Mouse (Mus musculus) midbrain, postnatal 0 days (tissue): ENCODE measurements around the gene Kank4. TPM values are rescaled to one million over a fixed set of nuclear protein-coding genes. Genes with fewer than 3 reads are reported as not detected.
"Not testable (repeated sequence)": the region's sequence is repeated elsewhere in the genome, so short reads cannot be mapped to it uniquely, and the experiment has no call there.

Experiments used
- ATAC-seq: fragments of 200-750 bp; cut with Nextera tagmentation; 2 replicates; pipeline ENCODE4 v1.8.0; 2017; ENCODE audit warnings: moderate number of reproducible peaks, mild to moderate bottlenecking, moderate TSS enrichment, moderate library complexity; ENCODE audit not compliant: low FRiP score
- DNase-seq: peaks from one replicate; pipeline ENCODE4 v3.0.0-alpha.2; 2015; ENCODE audit warnings: low spot score
- H3K27ac ChIP-seq: fragments of 300-500 bp; sonication (generic); 2 replicates; pipeline ENCODE4 v1.5.1; 2014; ENCODE audit warnings: low read depth, mild to moderate bottlenecking, low read length, mixed read lengths
- H3K27me3 ChIP-seq: fragments of 300-500 bp; sonication (generic); 2 replicates; pipeline ENCODE4 v1.6.1; 2014; ENCODE audit warnings: low read length, control low read depth, mixed read lengths; ENCODE audit not compliant: insufficient read depth
- H3K36me3 ChIP-seq: fragments of 300-500 bp; sonication (generic); 2 replicates; pipeline ENCODE4 v1.6.1; 2014; ENCODE audit warnings: low read length, control low read depth, mixed read lengths; ENCODE audit not compliant: insufficient read depth
- H3K4me1 ChIP-seq: fragments of 300-500 bp; sonication (generic); 2 replicates; pipeline ENCODE4 v1.6.1; 2014; ENCODE audit warnings: mild to moderate bottlenecking, control low read depth, antibody characterized with exemption, low read length, mixed read lengths; ENCODE audit not compliant: insufficient read depth
- H3K4me2 ChIP-seq: fragments of 300-500 bp; sonication (generic); 2 replicates; pipeline ENCODE4 v1.6.1; 2014; ENCODE audit warnings: low read depth, mild to moderate bottlenecking, low read length, mixed read lengths; ENCODE audit not compliant: poor library complexity, severe bottlenecking
- H3K4me3 ChIP-seq: fragments of 300-500 bp; sonication (generic); 2 replicates; pipeline ENCODE4 v1.5.1; 2014; ENCODE audit warnings: low read depth, mild to moderate bottlenecking, low read length, moderate library complexity
- H3K9ac ChIP-seq: fragments of 300-500 bp; sonication (generic); replicated peaks from 2 replicates; pipeline ENCODE4 v1.6.1; 2014; ENCODE audit warnings: mild to moderate bottlenecking, low read length, moderate library complexity, mixed read lengths; ENCODE audit not compliant: poor library complexity, severe bottlenecking
- H3K9me3 ChIP-seq: fragments of 300-500 bp; sonication (generic); 2 replicates; pipeline ENCODE4 v1.6.1; 2016; ENCODE audit warnings: low read length, control low read depth
- CTCF ChIP-seq: IDR thresholded peaks from 2 replicates; pipeline ENCODE4 v1.5.1; 2016; ENCODE audit warnings: antibody characterized with exemption, mild to moderate bottlenecking
- WGBS: fragments of 180-500 bp; shearing (Covaris S2); extraction: QIAGEN DNeasy Blood & Tissue Kit; methylation state at CpG from one replicate; pipeline ENCODE4 v1.1.7; 2014; 5-methylcytosine and 5-hydroxymethylcytosine counted together
- polyA plus RNA-seq: library from polyadenylated mRNA; unstranded; fragments of >200 nt; fragmentation: Nextera tagmentation; extraction: Ambion mirVana; gene quantifications from 2 replicates; pipeline ENCODE4 v1.2.1, GENCODE M21; 2015
- total RNA-seq: library from RNA; depleted of rRNA; stranded (reverse); fragments of >200 nt; gene quantifications from 2 replicates; pipeline ENCODE4 v1.2.3, GENCODE M21; 2014

Gene Kank4
- total and polyA plus RNA-seq, 2 experiments from 2014 or later: 0.32 to 4.4 TPM

- DNase-seq: no peak
- no peaks in the 10 kb centered on the region for H3K9me3 ChIP-seq
- H3K36me3 ChIP-seq: no peaks in the 10 kb centered on the region
- 80% methylated on average over 4 of the region's 4 CpGs for WGBS
- no peaks in the 10 kb centered on the region for H3K27me3 ChIP-seq
- H3K27ac ChIP-seq: no peak overlapping the region
- H3K4me1 ChIP-seq: no peaks in the 10 kb centered on the region
- H3K4me2 ChIP-seq: no peak overlapping the region
- no peak for TF ChIP-seq CTCF
- H3K9ac ChIP-seq: no peak overlapping the region
- no peak overlapping the region for H3K4me3 ChIP-seq
- ATAC-seq: no peak
These were observed 41.0 kb upstream of the Kank4 start for GRCm38 (mm10) chr4:98858151-98858855.

GRCm38 (mm10) chr4:98857037-98857648 is 39.8 kb upstream of the Kank4 start:
- no peak for DNase-seq
- no peaks in the 10 kb centered on the region for H3K36me3 ChIP-seq
- no peak for ATAC-seq

GRCm38 (mm10) chr4:98853926-98854325 is 36.6 kb upstream of the Kank4 start:
- Histone ChIP-seq H3K9ac (no peak overlapping the region), H3K9me3 (no peaks in the 10 kb centered on the region), H3K27me3 (no peaks in the 10 kb centered on the region), H3K4me1 (no peaks in the 10 kb centered on the region), H3K27ac (no peak overlapping the region), H3K36me3 (no peaks in the 10 kb centered on the region), H3K4me3 (no peak overlapping the region), H3K4me2 (no peak overlapping the region)
- 86% methylated on average over 4 of the region's 4 CpGs for WGBS
- ATAC-seq (no peak), DNase-seq (no peak)
- TF ChIP-seq CTCF: no peak

More at GRCm38 (mm10) chr4:98857037-98857648, 39.8 kb upstream of the Kank4 start:
- no peaks in the 10 kb centered on the region for H3K27me3 ChIP-seq
- WGBS: 85% methylated on average over 11 of the region's 11 CpGs
- H3K27ac ChIP-seq: no peak overlapping the region
- H3K4me2 ChIP-seq: no peak overlapping the region
- H3K9me3 ChIP-seq: no peaks in the 10 kb centered on the region
- no peak for TF ChIP-seq CTCF
- H3K4me1 ChIP-seq: no peaks in the 10 kb centered on the region
- H3K9ac ChIP-seq: no peak overlapping the region
- H3K4me3 ChIP-seq: no peak overlapping the region

- H3K36me3 ChIP-seq, H3K4me2 ChIP-seq, H3K9me3 ChIP-seq, H3K27me3 ChIP-seq, H3K4me3 ChIP-seq, H3K9ac ChIP-seq, H3K4me1 ChIP-seq, ATAC-seq, DNase-seq, H3K27ac ChIP-seq: not testable (repeated sequence)
- WGBS: 89% methylated on average over 1 of the region's 1 CpGs
These were observed 33.1 kb upstream of the Kank4 start for GRCm38 (mm10) chr4:98850485-98850884.

- 82% methylated on average over 6 of the region's 6 CpGs for WGBS
- no peak for DNase-seq
- H3K36me3 ChIP-seq: no peaks in the 10 kb centered on the region
- no peak overlapping the region for H3K4me2 ChIP-seq
- ATAC-seq: no peak
- H3K9ac ChIP-seq: no peak overlapping the region
- H3K9me3 ChIP-seq: no peaks in the 10 kb centered on the region
- H3K27me3 ChIP-seq: no peaks in the 10 kb centered on the region
- H3K4me1 ChIP-seq: no peaks in the 10 kb centered on the region
- no peak for TF ChIP-seq CTCF
- H3K27ac ChIP-seq: no peak overlapping the region
- H3K4me3 ChIP-seq: no peak overlapping the region
These were observed 30.0 kb upstream of the Kank4 start for GRCm38 (mm10) chr4:98847120-98847885.

GRCm38 (mm10) chr4:98846396-98846795 is 29.1 kb upstream of the Kank4 start:
- no peak for DNase-seq
- no peak for TF ChIP-seq CTCF
- no peaks in the 10 kb centered on the region for H3K4me1 ChIP-seq
- no peaks in the 10 kb centered on the region for H3K36me3 ChIP-seq
- no peak for ATAC-seq
- no peak overlapping the region for H3K4me2 ChIP-seq
- no peaks in the 10 kb centered on the region for H3K9me3 ChIP-seq
- no peak overlapping the region for H3K27ac ChIP-seq
- 60% methylated on average over 3 of the region's 3 CpGs for WGBS
- no peak overlapping the region for H3K4me3 ChIP-seq
- no peaks in the 10 kb centered on the region for H3K27me3 ChIP-seq
- no peak overlapping the region for H3K9ac ChIP-seq
